ENCODE assay signal across 8 mouse cellular contexts in genomic region chr10:94687801-94688419, GRCm38 (mm10). TPM values are rescaled to one million over a fixed set of nuclear protein-coding genes. Genes with fewer than 3 reads are reported as not detected.
DNase-seq lines count a peak whose midpoint lies in the region; ATAC-seq lines count a peak whose summit lies in the region.

No protein-coding gene starts in this region.

- intact Hi-C loops in left cerebral cortex, postnatal 14 days (cut with DNase I), result loop anchor here (5.0 kb wide), 1 partner anchor 66 kb away; no protein-coding TSS in a partner anchor

- H3K9me3 ChIP-seq in neural tube, embryonic 11.5 days (ENCODE audit: control insufficient read depth, low read length), result no peaks in the 10 kb centered on the region
- H3K9me3 ChIP-seq in forebrain, embryonic 14.5 days (replicated peaks; ENCODE audit: control insufficient read depth, low read length), result no peaks in the 10 kb centered on the region
- H3K9me3 ChIP-seq in midbrain, embryonic 16.5 days (replicated peaks; ENCODE audit: control insufficient read depth, low read length, poor library complexity, severe bottlenecking), result no peaks in the 10 kb centered on the region

- ATAC-seq in neural tube, embryonic 11.5 days (ENCODE audit: insufficient read depth, low FRiP score, low TSS enrichment), result peak; percentile 60; the same call in 1 of the 2 replicates
- ATAC-seq in forebrain, embryonic 14.5 days, result peak; percentile 71
- peak; percentile 82 for ATAC-seq in midbrain, embryonic 16.5 days

- DNase-seq in adrenal gland, postnatal 14 days, result peak; percentile 12
- DNase-seq in adrenal gland, adult 18-20 months (ENCODE audit: low spot score in 2 of 2), result no peak
- DNase-seq in neural tube, embryonic 11.5 days (ENCODE audit: low spot score), result no peak
- no peak for DNase-seq in neural tube, embryonic 10.5 days (ENCODE audit: extremely low spot score, low spot score)
- DNase-seq in forebrain, embryonic 14.5 days (ENCODE audit: low spot score), result peak; percentile 19
- DNase-seq in left cerebral cortex, postnatal 14 days (ENCODE audit: low spot score in 2 of 2), result peak; percentile 42 to 44
- DNase-seq in cerebellum, adult 8-10 months, result no peak

- no peaks in the 10 kb centered on the region for H3K36me3 ChIP-seq in neural tube, embryonic 11.5 days (ENCODE audit: control insufficient read depth, insufficient read depth, low read length)
- no peaks in the 10 kb centered on the region for H3K36me3 ChIP-seq in forebrain, embryonic 14.5 days (ENCODE audit: control insufficient read depth, insufficient read depth, low read length)
- no peaks in the 10 kb centered on the region for H3K36me3 ChIP-seq in midbrain, embryonic 16.5 days (ENCODE audit: control insufficient read depth, insufficient read depth, low read length)

- peak overlapping the region; percentile 86 for H3K4me3 ChIP-seq in neural tube, embryonic 11.5 days (ENCODE audit: low read depth, low read length)
- H3K4me3 ChIP-seq in forebrain, embryonic 14.5 days (ENCODE audit: low read depth, low read length), result peak overlapping the region; percentile 83
- peak overlapping the region; percentile 96 for H3K4me3 ChIP-seq in midbrain, embryonic 16.5 days (ENCODE audit: low read depth, low read length)

- H3K4me1 ChIP-seq in neural tube, embryonic 11.5 days (ENCODE audit: control insufficient read depth, insufficient read depth, low read length), result peaks cover 7% of the 10 kb centered on the region; the same call in 1 of the 2 replicates
- H3K4me1 ChIP-seq in forebrain, embryonic 14.5 days (ENCODE audit: control insufficient read depth, insufficient read depth, low read length), result peaks cover 3% of the 10 kb centered on the region; the same call in 1 of the 2 replicates
- peaks cover 17% of the 10 kb centered on the region for H3K4me1 ChIP-seq in midbrain, embryonic 16.5 days (ENCODE audit: control insufficient read depth, insufficient read depth, low read length)

- H3K27ac ChIP-seq in neural tube, embryonic 11.5 days (ENCODE audit: low read depth, low read length), result peak overlapping the region; percentile 81
- peak overlapping the region; percentile 87 for H3K27ac ChIP-seq in forebrain, embryonic 14.5 days (ENCODE audit: low read depth, low read length)
- peak overlapping the region; percentile 93 for H3K27ac ChIP-seq in midbrain, embryonic 16.5 days (ENCODE audit: low read length)

- 3% methylated on average over 20 of the region's 20 CpGs for WGBS in neural tube, embryonic 11.5 days
- 3% methylated on average over 20 of the region's 20 CpGs for WGBS in forebrain, embryonic 14.5 days
- 1% methylated on average over 20 of the region's 20 CpGs for WGBS in midbrain, embryonic 16.5 days

- H3K4me2 ChIP-seq in neural tube, embryonic 11.5 days (ENCODE audit: low read depth), result peak overlapping the region; percentile 83
- H3K4me2 ChIP-seq in forebrain, embryonic 14.5 days (ENCODE audit: low read length), result peak overlapping the region; percentile 84
- peak overlapping the region; percentile 89 for H3K4me2 ChIP-seq in midbrain, embryonic 16.5 days (ENCODE audit: low read length)

- peak overlapping the region; percentile 95 for H3K9ac ChIP-seq in neural tube, embryonic 11.5 days (ENCODE audit: low read length)
- H3K9ac ChIP-seq in forebrain, embryonic 14.5 days (ENCODE audit: low read length), result peak overlapping the region; percentile 91
- peak overlapping the region; percentile 82 for H3K9ac ChIP-seq in midbrain, embryonic 16.5 days (ENCODE audit: low read depth, low read length)

- no peaks in the 10 kb centered on the region for H3K27me3 ChIP-seq in neural tube, embryonic 11.5 days (ENCODE audit: control insufficient read depth, insufficient read depth, low read length)
- H3K27me3 ChIP-seq in forebrain, embryonic 14.5 days (replicated peaks; ENCODE audit: control insufficient read depth, insufficient read depth, low read length), result no peaks in the 10 kb centered on the region
- H3K27me3 ChIP-seq in midbrain, embryonic 16.5 days (ENCODE audit: control insufficient read depth, insufficient read depth, low read depth, low read length), result no peaks in the 10 kb centered on the region

RNA-seq across cellular contexts. Expression of gene Cep83, which starts 0.5 kb away (rescaled TPM):
- total RNA-seq in adrenal gland, postnatal 14 days (2021), result 13.5 and 14.8 TPM in 2 replicates
- total RNA-seq in adrenal gland, adult 18-20 months (2021), result 1 to 10 TPM; 8.0 to 8.2 TPM
- polyA plus RNA-seq in neural tube, embryonic 11.5 days (2014; fragmentation: Nextera tagmentation; extraction: Ambion mirVana), result 22.3 and 25.3 TPM in 2 replicates
- 18.4 and 18.8 TPM in 2 replicates for polyA plus RNA-seq in forebrain, embryonic 14.5 days (2014; fragmentation: Nextera tagmentation; extraction: Ambion mirVana)
- total RNA-seq in left cerebral cortex, postnatal 14 days (2021), result 10 to 100 TPM; 38.1 to 39.4 TPM
- 16.3 and 19.2 TPM in 2 replicates for polyA plus RNA-seq in midbrain, embryonic 16.5 days (2015; fragmentation: Nextera tagmentation; extraction: Ambion mirVana)

Comparison
In these comparisons a context has a peak if more than half of its experiments do, and no peak if none do; other contexts are left out.
1. DNase-seq: peak in adrenal gland, postnatal 14 days (single experiment), forebrain, embryonic 14.5 days (single experiment) and left cerebral cortex, postnatal 14 days (2 of 2); none in adrenal gland, adult 18-20 months (0 of 2), neural tube, embryonic 11.5 days (single experiment), neural tube, embryonic 10.5 days (single experiment) and cerebellum, adult 8-10 months (single experiment).
2. Peak in every context shown above with its lines, with median percentiles within 50 percentile points of each other: ATAC-seq, H3K27ac ChIP-seq, H3K4me2 ChIP-seq, H3K4me3 ChIP-seq and H3K9ac ChIP-seq.